Mouse (Mus musculus) C2C12 (cell line): ENCODE measurements around the gene Irx4.

Source experiments
- CTCF ChIP-seq: IDR thresholded peaks from one replicate; pipeline ENCODE4 v1.5.1; 2011; ENCODE audit not compliant: control insufficient read depth, insufficient read depth, insufficient read length
- FOSL1 ChIP-seq: IDR thresholded peaks from one replicate; pipeline ENCODE4 v1.8.0; 2011; ENCODE audit warnings: mild to moderate bottlenecking, low read length; ENCODE audit not compliant: poor library complexity, insufficient read depth, severe bottlenecking
- MYOG ChIP-seq: IDR thresholded peaks from one replicate; pipeline ENCODE4 v1.6.1; 2011; ENCODE audit not compliant: control insufficient read depth, insufficient read length; ENCODE audit errors: extremely low read depth

- TF ChIP-seq CTCF = no peak
- TF ChIP-seq FOSL1 = no peak
- no peak for TF ChIP-seq MYOG
Measured at GRCm38 (mm10) chr13:73262336-73263127, 2.3 kb downstream of the Irx4 start.
